13 mouse cellular contexts compared by ENCODE assay signal in the genomic region with DNA sequence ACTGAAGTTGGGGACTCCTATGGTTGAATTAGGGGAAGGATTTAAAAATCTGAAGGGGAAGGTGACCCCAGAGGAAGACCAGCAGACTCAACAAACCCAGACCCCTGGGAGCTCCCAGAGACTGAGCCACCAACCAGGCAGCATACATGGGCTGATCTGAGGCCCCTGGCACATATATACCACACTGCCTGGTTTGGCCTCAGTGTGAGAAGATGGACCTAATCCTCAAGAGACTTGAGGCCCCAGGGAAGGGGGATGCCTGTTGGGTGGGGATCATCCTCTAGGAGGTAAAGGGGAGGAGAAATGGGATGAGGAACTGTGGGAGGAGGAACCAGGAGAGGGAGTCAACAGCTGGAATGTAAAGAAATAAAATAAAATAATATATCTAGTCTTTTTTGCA.
DNase-seq lines count a peak whose midpoint lies in the region.
"Had no signal": no experiment of that assay in that cellular context is flagged by ENCODE, and none has a peak within 500 bp of the region (broad histone marks: within the 10 kb centered on the region; RNA-seq: fewer than 3 reads in every experiment).

No protein-coding gene starts in this region.

- DNase-seq in heart, adult 11 months, result peak; percentile 90
- DNase-seq in heart, adult 9 months (ENCODE audit: low spot score in 2 of 2), result no peak
- DNase-seq: adrenal gland, adult 2 months; adrenal gland, adult 8-10 months; adrenal gland, postnatal 10 days; adrenal gland, postnatal 14 days; adrenal gland, postnatal 25 days; adrenal gland, postnatal 36 days; B cell, adult 2 months; cerebellum, adult 11 months; cerebellum, adult 11-12 months; cerebellum, adult 18-20 months; cerebellum, adult 2 months had no signal
